Mouse (Mus musculus): ENCODE results near the gene Alk. TPM values are rescaled to one million over a fixed set of nuclear protein-coding genes. Genes with fewer than 3 reads are reported as not detected.

Alk gene
- total and polyA plus RNA-seq, 3 experiments = not detected

- no peaks in the 10 kb centered on the region for H3K9me3 ChIP-seq (replicated peaks; ENCODE audit: insufficient read depth, low read length)
- no peak for DNase-seq (ENCODE audit: low read depth, low spot score)
- no peak for TF ChIP-seq HCFC1 (IDR thresholded peaks at IDR 0.05; ENCODE audit: low read depth, low read length)
- TF ChIP-seq MAFK (IDR thresholded peaks at IDR 0.05; ENCODE audit: borderline replicate concordance, low read depth, low read length) = no peak
- no peak for TF ChIP-seq JUND (IDR thresholded peaks at IDR 0.05; ENCODE audit: low read depth, low read length)
- TF ChIP-seq ZMIZ1 (IDR thresholded peaks at IDR 0.05; ENCODE audit: low read depth, low read length) = no peak
- TF ChIP-seq GATA1 (IDR thresholded peaks at IDR 0.05; ENCODE audit: low read depth, low read length) = no peak
- no peak for TF ChIP-seq MYC (IDR thresholded peaks at IDR 0.05; ENCODE audit: low read depth, low read length)
- TF ChIP-seq MAX (IDR thresholded peaks at IDR 0.05; ENCODE audit: low read length) = no peak
- TF ChIP-seq POLR2A (IDR thresholded peaks at IDR 0.05; ENCODE audit: control insufficient read depth in 1 of 2, insufficient read depth in 1 of 2, low read depth in 1 of 2, low read length in 2 of 2, poor library complexity in 1 of 2) = no peak
- no peak for TF ChIP-seq CHD1 (IDR thresholded peaks at IDR 0.05; ENCODE audit: low read depth, low read length)
- no peak for TF ChIP-seq BHLHE40 (IDR thresholded peaks at IDR 0.05; ENCODE audit: borderline replicate concordance, low read depth, low read length)
- TF ChIP-seq MAZ (IDR thresholded peaks at IDR 0.05; ENCODE audit: low read depth, low read length) = no peak
- TF ChIP-seq UBTF (IDR thresholded peaks at IDR 0.05; ENCODE audit: borderline replicate concordance, insufficient read depth, low read depth, low read length) = no peak
- no peak for TF ChIP-seq SIN3A (IDR thresholded peaks at IDR 0.05; ENCODE audit: low read length)
- TF ChIP-seq POLR2AphosphoS2 (IDR thresholded peaks at IDR 0.05; ENCODE audit: low read length) = no peak
- TF ChIP-seq ELF1 (IDR thresholded peaks at IDR 0.05; ENCODE audit: low read depth, low read length) = no peak
- H3K27ac ChIP-seq (ENCODE audit: control insufficient read depth, low read depth, low read length) = no peak overlapping the region
- H3K9ac ChIP-seq (ENCODE audit: control insufficient read depth, low read depth, low read length, poor library complexity, severe bottlenecking) = no peak overlapping the region
- no peaks in the 10 kb centered on the region for H3K79me2 ChIP-seq (ENCODE audit: control insufficient read depth, insufficient read depth, low read length, poor library complexity)
- H3K36me3 ChIP-seq (ENCODE audit: control insufficient read depth in 1 of 2, insufficient read depth in 2 of 2, low read length in 2 of 2) = no peaks in the 10 kb centered on the region
- no peaks in the 10 kb centered on the region for H3K4me1 ChIP-seq (ENCODE audit: control insufficient read depth in 1 of 2, insufficient read depth in 2 of 2, low read length in 2 of 2)
- no peak overlapping the region for H3K4me3 ChIP-seq (ENCODE audit: control insufficient read depth in 1 of 2, insufficient read depth in 1 of 2, low read depth in 2 of 2, low read length in 2 of 2)
- no peaks in the 10 kb centered on the region for H3K27me3 ChIP-seq (ENCODE audit: control insufficient read depth in 1 of 2, insufficient read depth in 2 of 2, low read length in 2 of 2)
Observed at GRCm38 (mm10) chr17:72180200-72180599, 424.2 kb downstream of the Alk start.

GRCm38 (mm10) chr17:72179722-72180140 is 424.7 kb downstream of the Alk start:
- no peak overlapping the region for H3K9ac ChIP-seq (ENCODE audit: control insufficient read depth, low read depth, low read length, poor library complexity, severe bottlenecking)
- no peaks in the 10 kb centered on the region for H3K9me3 ChIP-seq (replicated peaks; ENCODE audit: insufficient read depth, low read length)
- no peak overlapping the region for H3K4me3 ChIP-seq (ENCODE audit: control insufficient read depth in 1 of 2, insufficient read depth in 1 of 2, low read depth in 2 of 2, low read length in 2 of 2)
- H3K27ac ChIP-seq (ENCODE audit: control insufficient read depth, low read depth, low read length) = no peak overlapping the region
- H3K36me3 ChIP-seq (ENCODE audit: control insufficient read depth in 1 of 2, insufficient read depth in 2 of 2, low read length in 2 of 2) = no peaks in the 10 kb centered on the region
- H3K27me3 ChIP-seq (ENCODE audit: control insufficient read depth in 1 of 2, insufficient read depth in 2 of 2, low read length in 2 of 2) = no peaks in the 10 kb centered on the region
- TF ChIP-seq MYC (IDR thresholded peaks at IDR 0.05; ENCODE audit: low read depth, low read length) (no peak), EP300 (IDR thresholded peaks at IDR 0.05; ENCODE audit: low read depth in 1 of 2, low read length in 2 of 2) (no peak), ELF1 (IDR thresholded peaks at IDR 0.05; ENCODE audit: low read depth, low read length) (no peak), RAD21 (IDR thresholded peaks at IDR 0.05; ENCODE audit: low read depth, low read length) (no peak), ZC3H11A (IDR thresholded peaks at IDR 0.05; ENCODE audit: low read depth, low read length) (no peak), TCF12 (IDR thresholded peaks at IDR 0.05; ENCODE audit: low read depth, low read length) (no peak), USF2 (IDR thresholded peaks at IDR 0.05; ENCODE audit: borderline replicate concordance in 1 of 2, insufficient read depth in 1 of 2, low read depth in 1 of 2, low read length in 2 of 2) (no peak), CHD2 (IDR thresholded peaks at IDR 0.05; ENCODE audit: low read length) (no peak), TAL1 (IDR thresholded peaks at IDR 0.05; ENCODE audit: low read length) (no peak), MAFK (IDR thresholded peaks at IDR 0.05; ENCODE audit: borderline replicate concordance, low read depth, low read length) (no peak), RCOR1 (IDR thresholded peaks at IDR 0.05; ENCODE audit: low read depth, low read length) (no peak), MYB (IDR thresholded peaks at IDR 0.05; ENCODE audit: low read depth, low read length) (no peak), SIN3A (IDR thresholded peaks at IDR 0.05; ENCODE audit: low read length) (no peak)
- no peaks in the 10 kb centered on the region for H3K4me1 ChIP-seq (ENCODE audit: control insufficient read depth in 1 of 2, insufficient read depth in 2 of 2, low read length in 2 of 2)
- no peak for DNase-seq (ENCODE audit: low read depth, low spot score)
- no peaks in the 10 kb centered on the region for H3K79me2 ChIP-seq (ENCODE audit: control insufficient read depth, insufficient read depth, low read length, poor library complexity)

Measured in MEL (cell line).